9 mouse cellular contexts compared by ENCODE assay signal in the genomic region with DNA sequence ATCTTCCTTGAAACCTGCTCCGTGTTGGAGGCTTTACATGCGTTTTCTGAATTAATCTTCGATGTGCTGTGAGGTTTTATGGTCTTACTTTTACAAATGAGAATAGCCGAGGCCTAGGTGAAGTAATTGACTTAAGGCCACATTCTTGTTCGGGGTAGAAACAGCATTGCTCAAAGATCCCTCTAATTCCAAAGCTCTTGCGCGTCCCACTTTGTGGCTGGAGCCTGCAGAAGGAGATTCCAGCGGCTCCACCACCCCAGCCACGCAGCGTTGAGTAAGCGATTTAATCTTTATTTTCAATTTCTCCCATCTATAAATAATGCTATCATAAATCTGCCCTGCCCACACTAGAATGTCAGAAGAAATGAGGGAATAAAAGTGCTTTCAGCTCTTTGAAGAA. TPM values are rescaled to one million over a fixed set of nuclear protein-coding genes. Genes with fewer than 3 reads are reported as not detected.
DNase-seq lines count a peak whose midpoint lies in the region; ATAC-seq and TF ChIP-seq lines count a peak whose summit lies in the region.
"Had no signal": no experiment of that assay in that cellular context is flagged by ENCODE, and none has a peak within 500 bp of the region (broad histone marks: within the 10 kb centered on the region; RNA-seq: fewer than 3 reads in every experiment).

No protein-coding gene starts in this region.

- H3K27ac ChIP-seq in heart, embryonic 14.5 days (replicated peaks in 1 of 2; ENCODE audit: control insufficient read depth in 1 of 2, insufficient read depth in 1 of 2, low read depth in 2 of 2, low read length in 2 of 2) = peak overlapping the region; percentile 15 to 35; a peak in 2 of 4 replicates
- H3K27ac ChIP-seq in midbrain, embryonic 12.5 days (replicated peaks) = no peak overlapping the region
- H3K27ac ChIP-seq in midbrain, embryonic 16.5 days (ENCODE audit: low read length) = no peak overlapping the region
- H3K27ac ChIP-seq in embryonic facial prominence, embryonic 12.5 days = no peak overlapping the region
- no peak overlapping the region for H3K27ac ChIP-seq in hindbrain, postnatal 0 days
- no peak overlapping the region for H3K27ac ChIP-seq in left cerebral cortex, adult 2 months

- H3K36me3 ChIP-seq in heart, embryonic 14.5 days (ENCODE audit: control insufficient read depth, insufficient read depth, low read length) = no peaks in the 10 kb centered on the region
- H3K36me3 ChIP-seq in midbrain, embryonic 12.5 days = no peaks in the 10 kb centered on the region
- H3K36me3 ChIP-seq in midbrain, embryonic 16.5 days (ENCODE audit: control insufficient read depth, insufficient read depth, low read length) = no peaks in the 10 kb centered on the region
- H3K36me3 ChIP-seq in embryonic facial prominence, embryonic 12.5 days = no peaks in the 10 kb centered on the region
- no peaks in the 10 kb centered on the region for H3K36me3 ChIP-seq in hindbrain, postnatal 0 days (ENCODE audit: insufficient read depth, low read length)

- intact Hi-C loops in left cerebral cortex, adult 2 months (cut with DNase I) = no loop called here

- H3K4me1 ChIP-seq in heart, embryonic 14.5 days (ENCODE audit: control insufficient read depth in 2 of 2, insufficient read depth in 2 of 2, low read length in 2 of 2) = peaks cover 8 to 30% of the 10 kb centered on the region in 2 experiments
- peaks cover 33% of the 10 kb centered on the region for H3K4me1 ChIP-seq in midbrain, embryonic 12.5 days
- peaks cover 24% of the 10 kb centered on the region for H3K4me1 ChIP-seq in midbrain, embryonic 16.5 days (ENCODE audit: control insufficient read depth, insufficient read depth, low read length)
- peaks cover 14% of the 10 kb centered on the region; the same call in 1 of the 2 replicates for H3K4me1 ChIP-seq in embryonic facial prominence, embryonic 12.5 days
- peaks cover 8% of the 10 kb centered on the region; the same call in 1 of the 2 replicates for H3K4me1 ChIP-seq in hindbrain, postnatal 0 days (ENCODE audit: insufficient read depth, low read length)

- no peak for DNase-seq in heart, adult 8-10 months (ENCODE audit: low spot score)
- DNase-seq in mesoderm, embryonic 11.5 days (ENCODE audit: low read depth, low spot score) = peak; percentile 19
- DNase-seq in hindbrain, postnatal 0 days (ENCODE audit: low spot score) = no peak
- no peak for DNase-seq in left cerebral cortex, adult 2 months (ENCODE audit: extremely low spot score in 1 of 2, low spot score in 2 of 2)
- DNase-seq: left cerebral cortex, postnatal 4 days had no signal

- no peaks in the 10 kb centered on the region for H3K27me3 ChIP-seq in heart, embryonic 14.5 days (ENCODE audit: control insufficient read depth, insufficient read depth, low read length)
- peaks cover 14% of the 10 kb centered on the region for H3K27me3 ChIP-seq in midbrain, embryonic 12.5 days
- no peaks in the 10 kb centered on the region for H3K27me3 ChIP-seq in midbrain, embryonic 16.5 days (ENCODE audit: control insufficient read depth, insufficient read depth, low read depth, low read length)
- no peaks in the 10 kb centered on the region; the same call in 1 of the 2 replicates for H3K27me3 ChIP-seq in embryonic facial prominence, embryonic 12.5 days
- no peaks in the 10 kb centered on the region for H3K27me3 ChIP-seq in hindbrain, postnatal 0 days (ENCODE audit: insufficient read depth, low read length)

- no peak for ATAC-seq in heart, embryonic 14.5 days (ENCODE audit: insufficient number of reproducible peaks, insufficient read depth, low FRiP score, low read depth)
- ATAC-seq in midbrain, embryonic 12.5 days (ENCODE audit: low FRiP score, low read depth) = no peak
- no peak for ATAC-seq in midbrain, embryonic 16.5 days
- no peak for ATAC-seq in embryonic facial prominence, embryonic 12.5 days (ENCODE audit: insufficient number of reproducible peaks, insufficient read depth, low FRiP score, low TSS enrichment)
- no peak for ATAC-seq in hindbrain, postnatal 0 days

- H3K9me3 ChIP-seq in heart, embryonic 14.5 days (ENCODE audit: control insufficient read depth, low read length) = no peaks in the 10 kb centered on the region
- H3K9me3 ChIP-seq in midbrain, embryonic 12.5 days = no peaks in the 10 kb centered on the region
- H3K9me3 ChIP-seq in midbrain, embryonic 16.5 days (replicated peaks; ENCODE audit: control insufficient read depth, low read length, poor library complexity, severe bottlenecking) = no peaks in the 10 kb centered on the region
- no peaks in the 10 kb centered on the region for H3K9me3 ChIP-seq in embryonic facial prominence, embryonic 12.5 days
- no peaks in the 10 kb centered on the region for H3K9me3 ChIP-seq in hindbrain, postnatal 0 days (ENCODE audit: low read length)

- no peak overlapping the region for H3K4me3 ChIP-seq in heart, embryonic 14.5 days (ENCODE audit: control insufficient read depth in 1 of 2, insufficient read depth in 1 of 2, low read depth in 1 of 2, low read length in 2 of 2)
- H3K4me3 ChIP-seq in midbrain, embryonic 12.5 days = no peak overlapping the region
- H3K4me3 ChIP-seq in midbrain, embryonic 16.5 days (ENCODE audit: low read depth, low read length) = no peak overlapping the region
- H3K4me3 ChIP-seq in embryonic facial prominence, embryonic 12.5 days = no peak overlapping the region
- H3K4me3 ChIP-seq in hindbrain, postnatal 0 days (ENCODE audit: low read length) = no peak overlapping the region
- H3K4me3 ChIP-seq in left cerebral cortex, adult 2 months = no peak overlapping the region

- peak overlapping the region; percentile 64 for H3K4me2 ChIP-seq in heart, embryonic 14.5 days (ENCODE audit: low read length)
- H3K4me2 ChIP-seq in midbrain, embryonic 12.5 days (replicated peaks) = peak overlapping the region; percentile 23; the same call in 1 of the 2 replicates
- H3K4me2 ChIP-seq in midbrain, embryonic 16.5 days (ENCODE audit: low read length) = no peak overlapping the region
- H3K4me2 ChIP-seq in embryonic facial prominence, embryonic 12.5 days (replicated peaks) = peak overlapping the region; percentile 65
- no peak overlapping the region for H3K4me2 ChIP-seq in hindbrain, postnatal 0 days (ENCODE audit: low read depth, low read length)

- TF ChIP-seq CTCF in hindbrain, postnatal 0 days (IDR thresholded peaks at IDR 0.05; ENCODE audit: low read depth) = no peak
- TF ChIP-seq CTCF in left cerebral cortex, adult 2 months (IDR thresholded peaks at IDR 0.05) = no peak

- H3K9ac ChIP-seq in heart, embryonic 14.5 days (ENCODE audit: low read length) = 0 out of 2 replicates have a peak overlapping the region, but pooled peaks have one; percentile 1
- no peak overlapping the region for H3K9ac ChIP-seq in midbrain, embryonic 12.5 days (replicated peaks)
- no peak overlapping the region for H3K9ac ChIP-seq in midbrain, embryonic 16.5 days (ENCODE audit: low read depth, low read length)
- H3K9ac ChIP-seq in embryonic facial prominence, embryonic 12.5 days = no peak overlapping the region
- no peak overlapping the region for H3K9ac ChIP-seq in hindbrain, postnatal 0 days (replicated peaks; ENCODE audit: low read length)

- 17% methylated on average over 11 of the region's 11 CpGs for WGBS in heart, embryonic 14.5 days
- WGBS in midbrain, embryonic 12.5 days = 5% methylated on average over 11 of the region's 11 CpGs
- WGBS in midbrain, embryonic 16.5 days = 10% methylated on average over 11 of the region's 11 CpGs
- WGBS in embryonic facial prominence, embryonic 12.5 days = 8% methylated on average over 11 of the region's 11 CpGs
- 24% methylated on average over 11 of the region's 11 CpGs for WGBS in hindbrain, postnatal 0 days

RNA-seq across cellular contexts. Expression of gene Frs2, which starts 2.9 kb away (rescaled TPM):
- 25.4 and 26.1 TPM in 2 replicates for polyA plus RNA-seq in heart, embryonic 14.5 days (2014; fragmentation: Nextera tagmentation; extraction: Ambion mirVana)
- 10 to 100 TPM; 15.2 to 16.8 (median 15.9) TPM for total RNA-seq in heart, adult 8-10 months (2022)
- polyA plus RNA-seq in midbrain, embryonic 12.5 days (2016; fragmentation: Nextera tagmentation; extraction: Ambion mirVana) = 23.2 and 25.7 TPM in 2 replicates
- 19.7 and 20.2 TPM in 2 replicates for polyA plus RNA-seq in midbrain, embryonic 16.5 days (2015; fragmentation: Nextera tagmentation; extraction: Ambion mirVana)
- polyA plus RNA-seq in embryonic facial prominence, embryonic 12.5 days (2016; fragmentation: Nextera tagmentation; extraction: Ambion mirVana) = 22.8 and 24.4 TPM in 2 replicates
- total RNA-seq in hindbrain, postnatal 0 days (2014; rRNA removed) = 18.9 and 19.3 TPM in 2 replicates
- polyA plus RNA-seq in hindbrain, postnatal 0 days (2015; fragmentation: Nextera tagmentation; extraction: Ambion mirVana) = 19.1 and 19.4 TPM in 2 replicates
- total RNA-seq in left cerebral cortex, adult 2 months (2021) = 10 to 100 TPM; 36.6 to 36.9 TPM

Comparison
In these comparisons a context has a peak if more than half of its experiments do, and no peak if none do; other contexts are left out.
1. H3K4me2 ChIP-seq: peak in heart, embryonic 14.5 days (single experiment), midbrain, embryonic 12.5 days (single experiment) and embryonic facial prominence, embryonic 12.5 days (single experiment); none in midbrain, embryonic 16.5 days (single experiment) and hindbrain, postnatal 0 days (single experiment).
2. H3K27ac ChIP-seq: peak in heart, embryonic 14.5 days (2 of 2); none in midbrain, embryonic 12.5 days (single experiment), midbrain, embryonic 16.5 days (single experiment), embryonic facial prominence, embryonic 12.5 days (single experiment), hindbrain, postnatal 0 days (single experiment) and left cerebral cortex, adult 2 months (single experiment).